Mouse (Mus musculus): ENCODE measurements around the gene R3hdm1. TPM values are rescaled to one million over a fixed set of nuclear protein-coding genes. Genes with fewer than 3 reads are reported as not detected.

The R3hdm1 gene
- polyA plus RNA-seq, 1 experiment, result 45.0 TPM

DNA sequence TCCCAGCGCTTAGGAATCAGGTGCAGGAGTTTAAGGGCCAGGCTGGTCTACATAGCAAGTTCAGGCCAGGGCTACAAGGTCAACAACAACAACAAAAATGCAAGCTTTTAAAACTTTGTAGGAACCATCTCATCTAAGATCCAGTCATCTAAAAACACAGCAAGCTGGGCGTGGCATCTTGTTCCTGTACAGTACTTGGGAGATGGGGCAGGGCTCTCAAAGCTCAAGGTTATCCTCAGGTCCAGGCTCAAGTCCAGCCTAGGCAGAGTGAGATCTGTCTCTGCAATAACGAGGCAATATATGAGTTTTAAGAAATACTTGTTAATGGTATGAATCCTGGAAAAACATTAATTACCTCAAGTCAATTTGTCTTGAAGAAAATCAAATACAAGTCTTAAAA lies 175.5 kb downstream of the R3hdm1 start:
- TF ChIP-seq CTCF (IDR thresholded peaks at IDR 0.05; ENCODE audit: low read depth, low read length), result no peak
- no peak for TF ChIP-seq POLR2A (IDR thresholded peaks at IDR 0.05; ENCODE audit: borderline replicate concordance, low read depth, low read length)

GRCm38 (mm10) chr1:128281753-128282152 lies 178.7 kb downstream of the R3hdm1 start:
- Histone ChIP-seq H3K27ac (ENCODE audit: insufficient read depth, low read depth, low read length) (no peak overlapping the region), H3K4me1 (ENCODE audit: control insufficient read depth, insufficient read depth, low read length) (no peaks in the 10 kb centered on the region), H3K4me3 (ENCODE audit: insufficient read depth, low read length) (no peak overlapping the region)
- no peak for TF ChIP-seq POLR2A (IDR thresholded peaks at IDR 0.05; ENCODE audit: borderline replicate concordance, low read depth, low read length)
- TF ChIP-seq CTCF (IDR thresholded peaks at IDR 0.05; ENCODE audit: low read depth, low read length), result no peak

More for the DNA sequence above, 175.5 kb downstream of the R3hdm1 start:
- Histone ChIP-seq H3K4me1 (ENCODE audit: control insufficient read depth, insufficient read depth, low read length) (no peaks in the 10 kb centered on the region), H3K27ac (ENCODE audit: insufficient read depth, low read depth, low read length) (no peak overlapping the region), H3K4me3 (ENCODE audit: insufficient read depth, low read length) (no peak overlapping the region)

DNA sequence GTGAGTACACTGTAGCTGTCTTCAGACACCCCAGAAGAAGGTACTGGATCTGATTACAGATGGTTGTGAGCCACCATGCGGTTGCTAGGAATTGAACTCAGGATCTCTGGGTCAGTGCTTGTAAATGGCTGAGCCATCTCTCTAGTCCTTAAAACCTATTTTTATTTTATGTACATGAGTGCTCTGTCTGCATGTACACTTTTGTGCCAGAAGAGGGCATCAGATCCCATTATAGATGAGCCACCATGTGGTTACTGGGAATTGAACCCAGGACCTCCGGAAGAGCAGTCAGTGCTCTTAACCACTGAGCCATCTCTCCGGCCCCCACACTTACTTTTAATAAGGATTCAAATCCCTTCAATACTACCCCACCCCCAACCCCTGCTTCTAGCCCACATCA lies 179.8 kb downstream of the R3hdm1 start:
- H3K4me3 ChIP-seq (ENCODE audit: insufficient read depth, low read length), result no peak overlapping the region
- H3K27ac ChIP-seq (ENCODE audit: insufficient read depth, low read depth, low read length), result no peak overlapping the region
- TF ChIP-seq CTCF (IDR thresholded peaks at IDR 0.05; ENCODE audit: low read depth, low read length) (no peak), POLR2A (IDR thresholded peaks at IDR 0.05; ENCODE audit: borderline replicate concordance, low read depth, low read length) (no peak)
- H3K4me1 ChIP-seq (ENCODE audit: control insufficient read depth, insufficient read depth, low read length), result no peaks in the 10 kb centered on the region

DNA sequence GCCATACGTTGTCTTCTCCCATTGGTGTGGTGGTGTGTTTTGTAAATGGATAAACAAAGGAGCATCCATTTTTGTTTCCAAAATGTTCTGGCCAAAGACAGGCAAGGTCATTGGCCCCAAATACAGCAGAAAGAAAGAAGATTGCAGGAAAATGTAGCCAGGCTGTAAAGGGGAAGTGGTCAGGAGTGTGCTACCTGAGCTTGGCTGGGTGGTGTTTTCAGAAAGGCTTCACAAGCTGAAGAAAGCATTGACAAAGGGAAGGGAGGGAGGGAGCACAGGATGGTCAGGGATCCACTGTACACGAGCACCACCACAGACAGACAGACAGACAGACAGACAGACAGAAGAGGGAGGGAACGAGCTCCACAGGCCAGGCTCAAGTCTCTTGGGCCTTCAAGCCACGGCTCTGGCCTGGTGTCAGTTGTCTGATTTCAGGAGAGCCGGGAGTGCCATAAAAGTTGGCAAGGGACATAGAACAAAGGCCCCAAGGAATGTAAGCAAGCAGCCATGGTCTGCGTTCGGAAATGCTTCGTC lies 181.1 kb downstream of the R3hdm1 start:
- Histone ChIP-seq H3K4me3 (ENCODE audit: insufficient read depth, low read length) (no peak overlapping the region), H3K27ac (ENCODE audit: insufficient read depth, low read depth, low read length) (no peak overlapping the region), H3K4me1 (ENCODE audit: control insufficient read depth, insufficient read depth, low read length) (no peaks in the 10 kb centered on the region)
- TF ChIP-seq POLR2A (IDR thresholded peaks at IDR 0.05; ENCODE audit: borderline replicate concordance, low read depth, low read length), result no peak
- TF ChIP-seq CTCF (IDR thresholded peaks at IDR 0.05; ENCODE audit: low read depth, low read length), result no peak

GRCm38 (mm10) chr1:128285136-128285535 lies 182.0 kb downstream of the R3hdm1 start:
- Histone ChIP-seq H3K4me3 (ENCODE audit: insufficient read depth, low read length) (no peak overlapping the region), H3K4me1 (ENCODE audit: control insufficient read depth, insufficient read depth, low read length) (no peaks in the 10 kb centered on the region), H3K27ac (ENCODE audit: insufficient read depth, low read depth, low read length) (no peak overlapping the region)
- TF ChIP-seq POLR2A (IDR thresholded peaks at IDR 0.05; ENCODE audit: borderline replicate concordance, low read depth, low read length) (no peak), CTCF (IDR thresholded peaks at IDR 0.05; ENCODE audit: low read depth, low read length) (no peak)

Other genes with a start within 250 kb of the R3hdm1 start
- not detected in 2 replicates for gene Map3k19, start 248.3 kb upstream of the R3hdm1 start, polyA plus RNA-seq (2012; ENCODE audit: insufficient read depth, insufficient read length, missing spikeins)
- gene Rab3gap1, start 234.5 kb upstream of the R3hdm1 start, polyA plus RNA-seq (2012; ENCODE audit: insufficient read depth, insufficient read length, missing spikeins), result 20.6 and 22.9 TPM in 2 replicates
- 11.4 and 11.7 TPM in 2 replicates for gene Zranb3, start 254 bp upstream of the R3hdm1 start, polyA plus RNA-seq (2012; ENCODE audit: insufficient read depth, insufficient read length, missing spikeins)
- 65.6 and 69.8 TPM in 2 replicates for gene Ubxn4, start 140.7 kb downstream of the R3hdm1 start, polyA plus RNA-seq (2012; ENCODE audit: insufficient read depth, insufficient read length, missing spikeins)
- not detected in 2 replicates for gene Lct, start 225.0 kb downstream of the R3hdm1 start, polyA plus RNA-seq (2012; ENCODE audit: insufficient read depth, insufficient read length, missing spikeins)

Measured in bone marrow macrophage, adult 2 months (primary cell).